Mouse (Mus musculus) C2C12 (cell line): Measurements from ENCODE around the gene Rfc2.

Experiments used
- CEBPB ChIP-seq: IDR thresholded peaks from one replicate; pipeline ENCODE4 v1.6.1; 2011; ENCODE audit warnings: low read depth, mild to moderate bottlenecking, control low read depth, moderate library complexity
- CTCF ChIP-seq: IDR thresholded peaks from one replicate; pipeline ENCODE4 v1.5.1; 2011; ENCODE audit not compliant: control insufficient read depth, insufficient read depth, insufficient read length
- MAX ChIP-seq: IDR thresholded peaks from one replicate; pipeline ENCODE4 v1.6.1; 2011; ENCODE audit warnings: mild to moderate bottlenecking, control low read depth
- MYOG ChIP-seq: IDR thresholded peaks from one replicate; pipeline ENCODE4 v1.6.1; 2011; ENCODE audit not compliant: control insufficient read depth, insufficient read length; ENCODE audit errors: extremely low read depth
- USF1 ChIP-seq: IDR thresholded peaks from one replicate; pipeline ENCODE4 v1.6.1; 2011; ENCODE audit warnings: low read depth, mild to moderate bottlenecking, control low read depth, moderate library complexity

GRCm38 (mm10) chr5:134593093-134593492 lies 11.9 kb downstream of the Rfc2 start:
- TF ChIP-seq CTCF (no peak), MAX (no peak), USF1 (no peak), MYOG (no peak), CEBPB (no peak)
